Mouse (Mus musculus) Muller cell, postnatal 12 days (primary cell): ENCODE results near the gene Ptprd.

Source experiments
- DNase-seq: peaks from one replicate; pipeline ENCODE4 v3.0.0-alpha.2; 2015; ENCODE audit errors: inconsistent ontology term

Ptprd gene

DNA sequence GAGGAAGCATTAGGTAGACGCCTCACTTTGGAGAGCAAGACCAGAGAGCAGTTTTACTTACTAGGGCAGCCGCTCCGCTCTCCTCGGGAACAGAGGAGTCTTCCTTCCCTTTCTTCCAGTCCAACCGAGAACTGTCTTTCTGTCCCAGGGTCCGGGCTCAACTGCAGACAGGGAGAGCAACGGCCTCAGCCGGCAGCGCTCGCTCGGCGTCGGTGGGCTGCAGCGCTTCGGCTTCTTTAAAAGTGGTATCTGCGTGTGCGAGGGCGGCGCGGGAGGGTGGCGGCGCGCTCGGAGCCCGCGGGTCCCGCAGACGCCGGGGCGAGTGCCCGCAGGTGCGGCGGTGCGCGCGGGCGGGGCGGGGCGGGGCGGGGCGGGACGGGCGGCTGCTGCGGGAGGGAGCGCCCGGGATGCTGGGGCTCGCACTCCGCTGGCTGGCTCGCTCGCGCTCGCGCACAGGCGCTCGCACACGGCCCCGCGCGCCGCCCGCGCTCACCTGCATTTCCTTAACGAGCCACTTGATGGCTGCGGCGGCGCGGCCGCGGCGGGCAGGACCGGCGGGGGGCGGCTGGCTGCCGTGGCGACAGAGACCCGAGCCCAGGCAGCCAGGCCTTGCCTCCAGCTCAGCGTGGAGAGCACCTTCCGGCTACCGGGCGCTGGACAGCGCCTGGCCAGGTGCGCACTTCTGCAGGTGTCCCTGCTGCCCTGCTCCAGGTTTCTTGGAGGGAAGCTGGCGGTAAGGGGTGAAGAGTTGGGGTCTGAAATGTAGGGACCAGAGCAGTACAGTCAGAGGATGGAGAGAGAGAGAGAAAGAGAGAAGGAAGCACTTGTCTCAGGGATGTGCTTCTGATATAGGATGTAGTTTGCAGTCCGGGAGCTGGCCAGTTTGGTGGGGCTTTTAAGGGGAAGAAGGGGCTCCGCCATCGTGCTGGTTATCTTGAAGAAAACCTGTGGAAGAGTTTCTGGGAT lies at the start of gene Ptprd:
TSS of gene Ptprd (minus strand) at position 433 of the 966 bp plus-strand sequence.
- DNase-seq, result peak; percentile 43

GRCm38 (mm10) chr4:78235820-78236219 lies 24.1 kb upstream of the Ptprd start:
- DNase-seq, result peak; percentile 70

DNA sequence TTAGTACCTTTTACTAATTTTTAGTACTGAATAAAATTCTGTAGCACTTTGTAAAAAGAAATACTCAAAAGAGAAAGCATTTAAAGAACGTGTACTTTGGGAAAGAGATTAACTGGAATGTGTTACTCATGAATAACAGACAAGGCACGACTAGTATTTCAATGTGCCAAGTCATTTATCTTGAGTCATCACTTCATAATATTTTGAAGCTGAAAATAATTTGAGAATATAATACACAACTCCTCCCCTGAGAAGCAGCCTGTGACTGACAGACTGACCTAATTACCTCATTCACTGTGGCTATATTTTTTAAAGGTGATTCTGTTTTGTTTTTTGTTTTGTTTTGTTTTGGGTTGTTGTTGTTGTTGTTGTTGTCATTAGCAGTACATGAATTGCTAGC lies 23.6 kb upstream of the Ptprd start:
- peak; percentile 55 for DNase-seq

DNA sequence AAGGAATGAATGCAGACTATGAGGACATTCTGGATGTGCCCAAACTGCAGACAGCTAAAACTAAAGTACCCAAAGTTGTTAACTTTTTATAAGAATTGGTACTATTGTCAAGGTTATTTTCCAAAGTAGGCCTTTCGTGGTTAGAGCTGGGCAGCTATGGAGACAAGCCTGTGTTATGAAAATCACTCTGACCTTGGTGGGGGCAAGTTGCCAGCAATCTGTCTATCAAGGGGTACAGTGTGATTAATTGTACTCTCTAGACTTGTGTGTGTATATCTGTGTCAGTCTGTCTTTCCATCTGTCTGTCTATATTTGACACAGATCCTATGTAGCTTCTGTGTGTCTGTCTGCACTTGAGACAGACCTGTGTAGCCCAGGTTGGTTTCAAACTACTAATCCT lies 22.9 kb upstream of the Ptprd start:
- peak; percentile 61 for DNase-seq

- DNase-seq, result no peak
These were observed 2.2 kb upstream of the Ptprd start for GRCm38 (mm10) chr4:78213949-78214348.

DNA sequence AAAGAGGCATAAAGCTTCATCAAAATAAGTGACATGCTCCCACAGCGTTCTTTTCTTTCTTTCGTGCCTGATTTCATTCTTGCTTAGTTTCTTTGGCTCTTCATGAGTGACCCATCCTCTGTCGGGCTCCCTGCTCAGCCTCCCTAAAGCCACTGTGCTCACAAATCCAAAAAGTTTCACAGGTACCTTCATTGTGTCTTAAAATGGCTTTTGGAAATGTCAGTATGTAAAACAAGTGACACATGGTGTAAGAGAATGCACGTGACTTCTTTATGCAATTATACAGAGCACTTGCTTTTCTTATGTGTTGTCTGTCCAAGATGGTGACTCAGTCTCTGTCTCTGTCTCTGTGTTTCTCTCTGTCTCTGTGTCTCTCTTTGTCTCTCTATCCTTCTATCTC lies 1.2 kb upstream of the Ptprd start:
- no peak for DNase-seq

DNA sequence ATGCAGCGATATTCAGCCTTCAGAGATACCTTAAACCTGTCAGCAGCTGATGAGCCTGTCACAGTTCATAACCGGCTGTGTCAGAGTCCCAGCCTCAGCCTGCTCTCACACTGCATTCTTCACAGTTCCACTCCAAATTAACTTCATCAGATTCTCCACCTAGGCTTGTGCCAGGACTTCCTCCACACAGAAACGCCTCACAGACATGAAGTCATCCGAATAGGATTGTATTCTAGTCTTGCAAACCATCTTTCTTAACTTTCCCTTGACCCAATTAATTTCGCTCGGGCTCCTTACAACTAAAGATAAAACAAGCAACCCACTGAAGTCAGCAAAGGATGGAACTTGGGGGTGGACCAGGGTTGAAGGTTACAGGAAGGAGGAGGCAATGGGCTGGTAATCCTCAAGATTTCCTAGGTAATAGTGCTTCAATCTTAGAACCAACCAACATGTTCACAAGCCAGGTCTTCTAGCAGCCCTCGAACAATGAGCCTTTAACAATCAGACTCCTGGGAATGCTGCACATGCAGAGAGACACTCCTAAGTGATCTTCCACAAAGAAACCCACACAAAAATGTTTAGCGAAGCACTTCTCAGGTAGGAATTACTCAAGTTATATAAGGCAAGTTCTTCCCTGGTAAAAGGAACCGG lies 758 bp downstream of the Ptprd start:
- peak; percentile 40 for DNase-seq

DNA sequence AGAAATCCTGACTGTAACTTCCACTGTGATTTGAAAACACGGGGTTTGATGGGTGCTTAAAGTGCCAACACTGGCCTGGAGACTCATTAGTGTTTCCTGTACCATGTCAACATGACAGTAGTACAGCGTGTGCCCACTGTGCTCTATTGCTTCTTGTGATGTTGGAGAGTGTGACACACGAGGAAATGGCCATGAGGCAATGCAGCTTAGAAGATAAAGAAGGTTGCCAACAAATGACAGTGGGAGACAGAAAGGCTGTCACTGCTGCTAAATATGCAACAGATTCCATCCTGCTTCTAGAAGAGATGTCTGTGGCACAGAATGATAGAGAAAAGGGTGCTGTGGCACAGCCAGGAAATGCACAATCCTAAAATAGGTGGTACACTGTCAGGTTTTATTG lies 6.7 kb downstream of the Ptprd start:
- no peak for DNase-seq

DNA sequence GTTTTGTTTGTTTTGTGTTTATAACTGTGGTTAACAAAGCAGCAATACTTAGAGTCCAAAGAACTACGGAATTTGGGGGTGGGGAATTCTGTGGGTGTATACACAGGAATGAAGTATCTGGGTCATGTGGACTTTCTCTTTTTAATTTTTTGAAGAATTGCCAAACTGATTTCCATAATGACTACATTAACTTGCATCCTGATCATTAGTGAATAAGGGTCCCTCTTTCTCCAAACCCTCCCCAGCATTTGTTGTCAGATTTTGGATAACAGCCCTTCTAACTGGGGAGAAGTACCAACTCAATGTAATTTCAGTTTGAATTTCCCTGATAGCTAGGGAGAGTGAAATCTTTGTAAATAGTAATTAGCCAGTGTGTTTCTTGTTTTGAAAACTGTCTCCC lies 43.3 kb downstream of the Ptprd start:
- peak; percentile 72 for DNase-seq

DNA sequence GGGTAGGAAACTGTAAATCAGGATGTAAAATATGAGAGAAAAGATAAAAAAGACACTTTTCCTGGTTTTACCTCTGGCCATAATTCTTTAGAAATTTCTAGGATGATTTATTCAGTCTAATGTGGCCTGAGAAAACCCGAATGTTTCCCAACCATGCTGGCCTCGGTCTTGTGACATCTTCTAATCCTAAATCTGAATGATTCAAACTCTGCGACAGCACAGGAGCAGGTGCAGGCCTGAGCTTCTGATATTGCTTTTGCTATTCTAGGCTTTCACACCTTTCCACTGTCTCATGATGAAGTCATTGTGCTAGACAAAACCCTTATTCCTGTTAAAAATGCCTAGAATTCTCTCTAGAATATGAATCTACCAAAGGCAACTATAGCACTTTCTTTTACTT lies 51.3 kb downstream of the Ptprd start:
- no peak for DNase-seq

DNA sequence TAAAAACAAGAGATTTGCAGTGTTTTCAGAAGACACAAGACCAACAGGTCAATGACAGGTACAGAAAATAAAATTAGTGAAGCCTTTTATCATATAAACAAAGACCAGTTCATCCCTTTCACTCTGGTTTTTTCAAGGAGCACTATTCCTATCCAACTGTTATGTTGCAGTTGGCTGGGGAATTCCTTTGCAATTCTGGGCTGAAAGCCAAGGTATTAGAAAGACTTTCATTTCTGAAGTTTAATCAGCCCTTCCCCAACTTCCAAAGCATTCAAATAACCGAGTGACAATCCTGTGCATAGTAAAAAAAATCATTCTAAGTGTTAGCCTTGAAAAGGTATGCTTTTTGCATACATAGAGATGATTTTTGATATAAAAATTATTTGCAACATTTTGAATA lies 61.2 kb downstream of the Ptprd start:
- peak; percentile 83 for DNase-seq

- no peak for DNase-seq
These were observed 69.0 kb downstream of the Ptprd start for GRCm38 (mm10) chr4:78142767-78143148.

DNA sequence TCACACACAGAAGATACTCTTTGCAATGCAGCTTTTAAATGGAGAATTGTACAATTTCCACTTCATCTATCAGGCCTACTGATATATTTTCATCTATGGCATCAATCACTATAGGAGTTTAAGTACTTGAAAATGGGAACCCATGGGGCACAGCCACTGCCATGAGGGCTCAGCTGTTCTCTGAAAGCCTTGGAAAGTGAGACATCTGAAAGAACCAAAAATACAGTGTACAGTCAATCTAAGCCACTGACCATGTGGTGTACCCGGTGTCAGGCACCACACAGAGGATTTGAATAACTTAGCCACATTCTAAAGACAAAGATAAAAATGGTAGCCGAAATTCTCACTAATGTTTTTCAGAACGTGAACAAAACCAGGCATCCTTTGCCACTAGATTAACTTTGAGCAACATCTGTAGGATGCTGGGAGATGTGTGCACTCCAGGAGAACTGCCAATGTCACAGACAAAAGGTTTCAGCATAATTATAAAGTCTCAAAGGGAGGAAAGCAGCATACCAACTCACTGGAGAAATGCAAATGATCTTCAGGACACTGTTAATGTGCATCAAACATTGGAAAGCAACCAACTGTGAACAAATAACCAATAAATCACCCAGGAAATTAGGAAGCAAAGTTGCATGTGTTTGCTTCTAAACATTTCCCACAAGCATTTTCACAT lies 69.5 kb downstream of the Ptprd start:
- no peak for DNase-seq

DNA sequence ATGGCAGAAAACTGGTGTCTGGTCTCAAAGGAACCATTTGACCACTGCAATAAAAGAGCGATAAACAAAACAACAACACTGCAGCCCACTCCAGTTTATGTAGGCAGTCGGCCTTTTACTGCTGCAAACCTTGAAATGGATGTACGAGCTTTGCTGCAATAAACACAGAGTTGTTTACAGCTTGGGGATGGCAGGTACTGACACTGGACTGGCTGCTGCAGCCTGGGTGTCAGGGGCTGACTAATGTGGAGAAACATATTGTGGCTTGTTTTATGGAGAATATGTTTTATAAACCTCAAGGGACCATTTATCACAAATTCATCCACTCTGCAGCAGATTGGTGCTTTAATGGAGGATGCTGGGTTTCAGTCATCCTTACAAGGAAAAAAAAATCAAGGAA lies 100.9 kb downstream of the Ptprd start:
- no peak for DNase-seq

DNA sequence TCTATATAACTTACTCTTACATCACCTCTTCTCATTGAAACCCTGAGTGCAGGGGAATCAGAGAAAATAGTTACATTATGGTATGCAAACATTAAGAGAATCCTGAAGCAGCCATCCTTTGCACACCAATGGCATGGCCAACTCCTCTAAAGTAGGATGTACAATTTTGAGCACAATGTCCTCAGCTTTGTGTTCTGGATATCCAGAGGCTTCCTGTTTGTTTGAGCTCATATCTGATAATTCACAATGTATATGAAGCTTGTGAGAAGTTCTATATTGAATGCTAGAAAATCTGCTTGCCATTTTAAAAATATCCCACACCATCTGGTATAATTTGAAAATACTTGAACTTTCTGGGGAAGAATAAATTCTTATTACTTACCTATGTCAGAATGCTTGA lies 114.2 kb downstream of the Ptprd start:
- no peak for DNase-seq

DNA sequence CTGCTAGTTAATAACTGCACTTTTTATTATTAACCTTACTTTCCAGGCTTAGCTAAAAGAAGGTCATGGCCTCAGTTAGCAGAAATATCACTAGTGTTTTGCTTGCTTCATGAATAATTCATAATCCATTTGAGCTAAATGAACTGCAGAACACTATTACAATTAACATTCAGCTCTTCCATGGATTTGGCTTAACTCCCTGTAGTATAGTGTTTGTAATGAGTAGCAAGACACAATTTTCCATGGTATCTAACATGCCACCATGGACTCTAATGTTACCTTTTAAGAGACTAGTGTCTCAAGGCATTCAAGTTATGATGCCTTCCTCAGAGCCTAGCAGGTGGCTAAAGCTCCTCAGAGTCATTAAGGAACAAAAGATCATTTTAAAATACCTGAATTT lies 129.0 kb downstream of the Ptprd start:
- DNase-seq, result no peak

DNA sequence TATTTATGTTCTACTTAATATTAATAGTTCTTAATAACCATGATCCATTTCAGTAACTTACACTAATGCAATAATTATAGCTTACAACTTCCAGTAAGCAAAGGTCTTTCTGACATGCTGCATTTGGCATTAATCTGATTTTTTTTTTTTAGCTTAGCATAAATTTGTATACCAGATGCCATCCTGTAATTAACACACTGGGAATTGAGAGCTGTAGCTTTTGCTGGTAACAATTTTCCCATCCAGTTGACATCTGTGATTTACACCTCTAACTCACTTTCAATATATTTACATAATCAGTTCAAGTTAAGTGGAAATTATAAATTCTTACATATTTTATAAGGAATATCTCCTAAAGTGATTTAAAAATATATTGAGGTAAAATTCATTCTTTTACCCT lies 134.3 kb downstream of the Ptprd start:
- DNase-seq, result no peak

- DNase-seq, result no peak
These were observed 134.7 kb downstream of the Ptprd start for GRCm38 (mm10) chr4:78077087-78077486.

DNA sequence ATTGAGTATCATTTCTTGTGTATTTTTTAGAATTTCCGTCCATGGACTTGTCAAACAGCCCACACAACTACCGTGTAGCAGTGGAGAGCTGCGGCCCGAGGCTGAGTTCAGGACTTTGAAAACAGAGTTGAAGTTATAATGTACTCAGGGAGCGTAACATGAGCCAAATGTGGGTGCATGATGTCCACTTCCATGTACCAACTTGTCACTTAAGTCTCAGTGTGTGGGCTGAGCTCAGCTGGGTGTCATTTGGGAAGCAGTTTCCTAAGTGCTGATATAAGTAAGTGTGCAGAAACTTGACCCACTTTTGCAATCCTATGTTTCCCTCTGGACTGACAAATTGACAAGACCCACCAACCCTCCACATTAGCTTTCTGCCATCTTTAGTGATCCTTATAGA lies 173.4 kb downstream of the Ptprd start:
- DNase-seq, result no peak

DNA sequence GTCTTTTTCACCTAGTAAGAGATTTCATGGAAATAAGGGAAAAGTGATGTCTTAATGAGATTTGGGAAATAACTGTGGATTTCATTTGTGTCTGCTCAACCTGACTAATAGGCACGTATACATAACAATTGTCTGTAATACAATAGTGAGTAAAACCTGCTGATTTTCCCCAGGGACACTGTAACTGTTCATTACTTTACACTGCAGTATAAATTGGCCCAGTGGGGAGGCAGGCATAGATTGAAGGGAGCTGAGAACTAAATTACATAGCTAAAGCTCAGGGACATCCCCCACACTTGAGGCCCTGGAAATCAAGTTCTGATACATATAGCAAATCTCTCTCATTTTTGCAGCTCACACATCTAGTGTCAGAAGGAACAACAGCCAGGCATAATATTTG lies 209.7 kb downstream of the Ptprd start:
- no peak for DNase-seq

GRCm38 (mm10) chr4:77992709-77993108 lies 219.1 kb downstream of the Ptprd start:
- DNase-seq, result no peak

GRCm38 (mm10) chr4:77982094-77982493 lies 229.7 kb downstream of the Ptprd start:
- no peak for DNase-seq

GRCm38 (mm10) chr4:77961711-77962110 lies 250.1 kb downstream of the Ptprd start:
- peak; percentile 21 for DNase-seq
